Mouse (Mus musculus) CH12.LX (cell line): ENCODE measurements around the gene Unc13b. TPM values are rescaled to one million over a fixed set of nuclear protein-coding genes. Genes with fewer than 3 reads are reported as not detected.

ENCODE experiments used
- DNase-seq: peaks from one replicate; pipeline ENCODE4 v3.0.0-alpha.2; 2013; ENCODE audit errors: extremely low read depth
- H3K27ac ChIP-seq: 2 replicates; pipeline ENCODE4 v1.5.1; 2012; ENCODE audit warnings: low read depth, mild to moderate bottlenecking, control low read depth, moderate library complexity; ENCODE audit not compliant: insufficient read depth
- H3K27me3 ChIP-seq: replicated peaks from 2 replicates; pipeline ENCODE3; 2012; ENCODE audit warnings: inconsistent platforms
- H3K36me3 ChIP-seq, 2 experiments: replicated peaks in 1 of 2; 2 replicates each; pipeline versions ENCODE3 to v1.6.1; 2012; ENCODE audit warnings: inconsistent platforms in 1 of 2, low read length in 1 of 2, mild to moderate bottlenecking in 1 of 2, mixed read lengths in 1 of 2, moderate library complexity in 1 of 2; ENCODE audit not compliant: control insufficient read depth in 1 of 2, insufficient read depth in 1 of 2
- H3K4me1 ChIP-seq, 2 experiments: 2 replicates each; pipeline ENCODE4 v1.6.1; 2012; ENCODE audit warnings: inconsistent platforms in 1 of 2, moderate library complexity in 1 of 2; ENCODE audit not compliant: insufficient read depth in 2 of 2, control insufficient read depth in 1 of 2
- H3K4me2 ChIP-seq: 2 replicates; pipeline ENCODE4 v1.6.1; 2012; ENCODE audit warnings: low read depth, mild to moderate bottlenecking, control low read depth; ENCODE audit not compliant: poor library complexity, insufficient read depth, severe bottlenecking
- H3K4me3 ChIP-seq, 3 experiments: fragments of 150-350 bp in 1 of 3; sonication (generic) in 1 of 3; replicated peaks in 1 of 3; 2 replicates each; pipeline versions ENCODE3 to v1.5.1; 2011 to 2012; ENCODE audit warnings: low read depth in 2 of 3, low read length in 2 of 3, mild to moderate bottlenecking in 2 of 3, moderate library complexity in 2 of 3, control low read depth in 1 of 3, improper control_type of control experiment in 1 of 3, inconsistent platforms in 1 of 3, mixed read lengths in 1 of 3; ENCODE audit not compliant: poor library complexity in 1 of 3
- H3K79me2 ChIP-seq: replicated peaks from 2 replicates; pipeline ENCODE4 v1.6.1; 2012; ENCODE audit warnings: mild to moderate bottlenecking, moderate library complexity; ENCODE audit not compliant: control insufficient read depth, poor library complexity, insufficient read depth, severe bottlenecking; ENCODE audit errors: extremely low read depth
- H3K9ac ChIP-seq: 2 replicates; pipeline ENCODE4 v1.6.1; 2012; ENCODE audit warnings: low read depth, mild to moderate bottlenecking, control low read depth, moderate library complexity; ENCODE audit not compliant: insufficient read depth
- H3K9me3 ChIP-seq: replicated peaks from 2 replicates; pipeline ENCODE3; 2012; ENCODE audit warnings: low read length, inconsistent platforms, mixed read lengths
- CHD2 ChIP-seq: IDR thresholded peaks from 2 replicates; pipeline ENCODE4 v1.6.1; 2011; ENCODE audit warnings: low read length, improper control_type of control experiment
- CTCF ChIP-seq, 2 experiments: IDR thresholded peaks in 1 of 2; conservative IDR thresholded peaks in 1 of 2; 2 replicates each; pipeline ENCODE4 v1.5.1; 2011 to 2012; ENCODE audit warnings: low read depth in 2 of 2, low read length in 2 of 2, improper control_type of control experiment in 1 of 2, inconsistent platforms in 1 of 2, mild to moderate bottlenecking in 1 of 2, moderate library complexity in 1 of 2
- HCFC1 ChIP-seq: IDR thresholded peaks from 2 replicates; pipeline ENCODE4 v1.6.1; 2012; ENCODE audit warnings: low read depth, mild to moderate bottlenecking, inconsistent platforms, low read length, improper control_type of control experiment
- IRF4 ChIP-seq: IDR thresholded peaks from 2 replicates; pipeline ENCODE4 v1.6.1; 2014; ENCODE audit warnings: low read depth, mild to moderate bottlenecking, inconsistent platforms, low read length, improper control_type of control experiment
- JUN ChIP-seq: IDR thresholded peaks from 2 replicates; pipeline ENCODE4 v1.6.1; 2011; ENCODE audit warnings: low read depth, mild to moderate bottlenecking, low read length, improper control_type of control experiment, moderate library complexity; ENCODE audit not compliant: insufficient read depth
- MAFK ChIP-seq: IDR thresholded peaks from 2 replicates; pipeline ENCODE4 v1.6.1; 2011; ENCODE audit warnings: low read length, improper control_type of control experiment; ENCODE audit not compliant: insufficient replicate concordance
- MAX ChIP-seq: IDR thresholded peaks from 2 replicates; pipeline ENCODE4 v1.6.1; 2011; ENCODE audit warnings: low read length, improper control_type of control experiment
- MAZ ChIP-seq: IDR thresholded peaks from 2 replicates; pipeline ENCODE4 v1.6.1; 2012; ENCODE audit warnings: low read depth, mild to moderate bottlenecking, inconsistent platforms, low read length, improper control_type of control experiment, moderate library complexity
- MXI1 ChIP-seq: IDR thresholded peaks from 2 replicates; pipeline ENCODE4 v1.6.1; 2011; ENCODE audit warnings: mild to moderate bottlenecking, low read depth, low read length, improper control_type of control experiment
- NELFE ChIP-seq: IDR thresholded peaks from 2 replicates; pipeline ENCODE4 v1.6.1; 2011; ENCODE audit warnings: low read depth, low read length, improper control_type of control experiment
- NRF1 ChIP-seq: IDR thresholded peaks from 2 replicates; pipeline ENCODE4 v1.6.1; 2014; ENCODE audit warnings: low read depth, mild to moderate bottlenecking, inconsistent platforms, low read length, improper control_type of control experiment, moderate library complexity
- PAX5 ChIP-seq: IDR thresholded peaks from 2 replicates; pipeline ENCODE4 v1.6.1; 2012; ENCODE audit warnings: low read length, inconsistent platforms, mixed read lengths
- POLR2AphosphoS2 ChIP-seq: IDR thresholded peaks from 2 replicates; pipeline ENCODE4 v1.6.1; 2011; ENCODE audit warnings: low read depth, low read length, improper control_type of control experiment
- RAD21 ChIP-seq: IDR thresholded peaks from 2 replicates; pipeline ENCODE4 v1.6.1; 2011; ENCODE audit warnings: low read depth, mild to moderate bottlenecking, low read length, improper control_type of control experiment, moderate library complexity
- TCF12 ChIP-seq: IDR thresholded peaks from 2 replicates; pipeline ENCODE4 v1.6.1; 2014; ENCODE audit warnings: low read depth, mild to moderate bottlenecking, inconsistent platforms, low read length, improper control_type of control experiment
- ZC3H11A ChIP-seq: IDR thresholded peaks from 2 replicates; pipeline ENCODE4 v1.6.1; 2012; ENCODE audit warnings: low read depth, mild to moderate bottlenecking, inconsistent platforms, low read length, improper control_type of control experiment
- ZKSCAN1 ChIP-seq: IDR thresholded peaks from 2 replicates; pipeline ENCODE4 v1.6.1; 2012; ENCODE audit warnings: low read depth, inconsistent platforms, low read length, improper control_type of control experiment, borderline replicate concordance
- ZNF384 ChIP-seq: IDR thresholded peaks from 2 replicates; pipeline ENCODE4 v1.6.1; 2012; ENCODE audit warnings: low read depth, low read length, improper control_type of control experiment, inconsistent platforms
- dilution Hi-C: fragments of 300-500 bp; cut with MboI; formaldehyde crosslinking; loops from 2 replicates; pipeline ENCODE4 v1.14.3; 2020; ENCODE audit warnings: low sequenced_read_pairs; ENCODE audit not compliant: extremely low pct_unique_long_range_greater_than_20kb, extremely low pct_ligation_motif_present
- in situ Hi-C: fragments of 300-500 bp; cut with MboI; formaldehyde crosslinking; loops from 3 replicates; pipeline ENCODE4 v1.14.3; 2019; ENCODE audit warnings: low sequenced_read_pairs, low pct_ligation_motif_present, low pct_unique_long_range_greater_than_20kb, mixed read lengths
- polyA plus RNA-seq: library from polyadenylated mRNA; unstranded; fragments of >175 nt; gene quantifications from 2 replicates; pipeline ENCODE4 v1.2.1, GENCODE M21; 2012; ENCODE audit warnings: low read depth; ENCODE audit not compliant: insufficient read length
- total RNA-seq, 2 experiments: library from RNA; depleted of rRNA; stranded (reverse); fragments of 300-350 nt in 1 of 2; fragments of >200 nt in 1 of 2; gene quantifications; 2 replicates each; pipeline ENCODE4 v1.2.3; 2012 to 2014

The Unc13b gene
- total and polyA plus RNA-seq, 3 experiments: 0.08 to 0.23 (median 0.19) TPM

DNA sequence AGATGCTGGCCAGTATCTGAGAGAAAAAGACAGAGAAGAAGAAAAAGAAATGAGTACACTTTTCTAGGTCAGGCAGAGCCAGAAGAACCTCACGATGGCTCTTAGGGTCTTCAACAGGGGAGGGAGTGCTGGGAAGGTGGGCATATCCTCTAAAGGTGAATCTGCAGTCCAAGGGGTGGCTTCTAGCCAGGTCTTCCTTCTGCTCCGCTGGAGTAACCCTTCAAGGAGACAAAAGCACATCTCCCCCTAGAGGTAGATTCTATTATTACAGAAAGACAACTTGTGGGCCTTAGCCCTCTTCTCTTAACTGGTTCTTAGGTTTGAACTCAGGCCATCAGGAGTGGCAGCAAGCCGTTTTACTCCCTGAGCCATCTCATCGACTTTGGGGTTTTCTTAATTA, 6.1 kb upstream of the Unc13b start:
- Histone ChIP-seq H3K36me3 (no peaks in the 10 kb centered on the region), H3K4me1 (peaks cover 4 to 13% of the 10 kb centered on the region in 2 experiments; a peak in 3 of 4 replicates), H3K4me3 (no peak overlapping the region), H3K9me3 (no peaks in the 10 kb centered on the region), H3K9ac (peak overlapping the region; percentile 27; the same call in 1 of the 2 replicates), H3K4me2 (peak overlapping the region; percentile 45), H3K27ac (no peak overlapping the region), H3K79me2 (no peaks in the 10 kb centered on the region), H3K27me3 (no peaks in the 10 kb centered on the region)
- peak; percentile 38 for TF ChIP-seq RAD21
- peak; percentile 73 to 75 for TF ChIP-seq CTCF (conservative IDR thresholded peaks at IDR 0.05 in 1 of 2, IDR thresholded peaks at IDR 0.05 in 1 of 2; ENCODE audit: low read depth in 2 of 2, low read length in 2 of 2)
- TF ChIP-seq JUN: no peak
- peak; percentile 80 for DNase-seq
- dilution Hi-C loops (no loop called here), in situ Hi-C loops (no loop called here)

- Histone ChIP-seq H3K4me1 (peaks cover 0 to 6% of the 10 kb centered on the region in 2 experiments; a peak in 2 of 4 replicates), H3K27ac (no peak overlapping the region), H3K9me3 (peaks cover 7% of the 10 kb centered on the region), H3K27me3 (peaks cover 2% of the 10 kb centered on the region), H3K4me2 (no peak overlapping the region), H3K79me2 (no peaks in the 10 kb centered on the region), H3K9ac (no peak overlapping the region), H3K4me3 (no peak overlapping the region), H3K36me3 (no peaks in the 10 kb centered on the region)
- TF ChIP-seq MXI1 (no peak), MAFK (no peak), CHD2 (no peak), MAZ (no peak), IRF4 (no peak), ZNF384 (no peak), TCF12 (no peak), ZKSCAN1 (no peak), POLR2AphosphoS2 (no peak)
- no peak for DNase-seq
- dilution Hi-C loops: no loop called here
- in situ Hi-C loops: no loop called here
Measured at GRCm38 (mm10) chr4:43057654-43058053, 1.1 kb upstream of the Unc13b start.

DNA sequence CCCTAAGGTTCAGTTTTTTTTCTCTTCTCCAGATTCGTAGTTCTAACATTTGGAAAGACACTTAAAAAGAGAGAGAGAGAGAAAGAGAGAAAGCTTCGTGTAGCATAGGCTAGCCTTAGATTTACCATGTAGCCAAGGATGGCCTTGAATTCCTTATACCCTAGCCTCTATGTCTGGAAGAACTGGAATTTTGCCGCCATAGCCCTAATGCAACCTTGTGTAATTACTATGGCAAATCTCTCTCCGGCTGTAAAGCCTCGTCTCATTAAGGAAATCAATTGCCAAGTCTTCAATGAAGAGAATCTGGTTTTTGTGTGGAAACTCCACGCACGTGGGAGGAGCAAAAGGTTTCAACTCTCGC, 381 bp upstream of the Unc13b start:
- H3K4me3 ChIP-seq: no peak overlapping the region
- no peak for DNase-seq

More for the DNA sequence above, 381 bp upstream of the Unc13b start:
- H3K4me1 ChIP-seq: no peaks in the 10 kb centered on the region
- H3K36me3 ChIP-seq: no peaks in the 10 kb centered on the region
- H3K9ac ChIP-seq: no peak overlapping the region
- no peak overlapping the region for H3K27ac ChIP-seq
- no peak overlapping the region for H3K4me2 ChIP-seq
- in situ Hi-C loops (no loop called here), dilution Hi-C loops (no loop called here)
- TF ChIP-seq MAZ (no peak), POLR2AphosphoS2 (no peak), NRF1 (no peak), ZC3H11A (no peak), MAX (no peak), PAX5 (no peak), NELFE (no peak), RAD21 (no peak), HCFC1 (no peak)
- peaks cover 2% of the 10 kb centered on the region for H3K27me3 ChIP-seq
- no peaks in the 10 kb centered on the region for H3K79me2 ChIP-seq
- H3K9me3 ChIP-seq: peaks cover 7% of the 10 kb centered on the region
